Mouse (Mus musculus): ENCODE data around the gene Pogk. TPM values are rescaled to one million over a fixed set of nuclear protein-coding genes. Genes with fewer than 3 reads are reported as not detected.

Pogk gene
- polyA plus RNA-seq, 1 experiment from 2014 or later: 11.3 TPM

- H3K4me1 ChIP-seq: no peaks in the 10 kb centered on the region
- no peak overlapping the region for H3K4me2 ChIP-seq
- H3K27ac ChIP-seq: no peak overlapping the region
- H3K4me3 ChIP-seq: no peak overlapping the region
- no peaks in the 10 kb centered on the region for H3K27me3 ChIP-seq
- WGBS: 87% methylated on average over 5 of the region's 5 CpGs
- peaks cover 84% of the 10 kb centered on the region for H3K36me3 ChIP-seq
- no peak for ATAC-seq (ENCODE audit: borderline replicate concordance, extremely low read depth, low FRiP score, low TSS enrichment)
- no peak overlapping the region for H3K9ac ChIP-seq
- no peaks in the 10 kb centered on the region for H3K9me3 ChIP-seq
These were observed 14.0 kb downstream of the Pogk start for GRCm38 (mm10) chr1:166395661-166396060.

GRCm38 (mm10) chr1:166394770-166395169 is 14.9 kb downstream of the Pogk start:
- 56% methylated on average over 4 of the region's 4 CpGs for WGBS
- H3K36me3 ChIP-seq: peaks cover 85% of the 10 kb centered on the region
- no peaks in the 10 kb centered on the region for H3K4me1 ChIP-seq
- no peaks in the 10 kb centered on the region for H3K9me3 ChIP-seq
- no peak overlapping the region for H3K4me2 ChIP-seq
- H3K4me3 ChIP-seq: no peak overlapping the region
- H3K27me3 ChIP-seq: no peaks in the 10 kb centered on the region
- no peak overlapping the region for H3K9ac ChIP-seq
- no peak overlapping the region for H3K27ac ChIP-seq
- no peak for ATAC-seq (ENCODE audit: borderline replicate concordance, extremely low read depth, low FRiP score, low TSS enrichment)

DNA sequence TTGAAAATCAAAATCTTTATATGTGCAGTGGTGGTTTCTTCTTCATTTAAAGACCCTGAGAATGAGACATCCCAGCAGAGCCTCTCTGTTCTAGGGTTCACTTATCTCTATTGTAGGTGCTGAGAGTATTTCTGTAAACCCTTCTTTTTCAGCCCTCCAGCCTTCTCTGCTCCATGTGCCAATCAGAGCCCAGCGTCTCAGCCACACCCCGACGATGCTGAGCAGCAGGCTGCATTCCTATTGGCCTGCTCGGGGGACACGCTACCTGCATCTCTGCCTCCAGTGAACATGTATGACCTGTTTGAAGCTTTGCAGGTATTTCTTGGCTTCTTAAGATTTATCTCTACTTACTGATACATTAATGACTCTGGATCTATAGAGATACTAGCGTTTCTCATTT is 18.0 kb downstream of the Pogk start:
- no peak for ATAC-seq (ENCODE audit: borderline replicate concordance, extremely low read depth, low FRiP score, low TSS enrichment)
- no peak overlapping the region for H3K4me3 ChIP-seq
- no peak overlapping the region for H3K27ac ChIP-seq
- WGBS: 91% methylated on average over 6 of the region's 6 CpGs
- no peak overlapping the region for H3K9ac ChIP-seq
- H3K4me1 ChIP-seq: no peaks in the 10 kb centered on the region
- peaks cover 86% of the 10 kb centered on the region for H3K36me3 ChIP-seq
- H3K9me3 ChIP-seq: no peaks in the 10 kb centered on the region
- H3K4me2 ChIP-seq: no peak overlapping the region
- H3K27me3 ChIP-seq: no peaks in the 10 kb centered on the region

- Histone ChIP-seq H3K4me3 (no peak overlapping the region), H3K4me1 (no peaks in the 10 kb centered on the region), H3K9ac (no peak overlapping the region), H3K9me3 (no peaks in the 10 kb centered on the region), H3K27me3 (no peaks in the 10 kb centered on the region), H3K36me3 (peaks cover 93% of the 10 kb centered on the region), H3K4me2 (no peak overlapping the region), H3K27ac (no peak overlapping the region)
- ATAC-seq (ENCODE audit: borderline replicate concordance, extremely low read depth, low FRiP score, low TSS enrichment): no peak
- WGBS: 89% methylated on average over 16 of the region's 16 CpGs
These were observed 20.1 kb downstream of the Pogk start for GRCm38 (mm10) chr1:166389406-166390125.

GRCm38 (mm10) chr1:166388511-166388910 is 21.2 kb downstream of the Pogk start:
- Histone ChIP-seq H3K27me3 (no peaks in the 10 kb centered on the region), H3K9me3 (no peaks in the 10 kb centered on the region), H3K27ac (no peak overlapping the region), H3K9ac (no peak overlapping the region), H3K4me3 (no peak overlapping the region), H3K36me3 (peaks cover 94% of the 10 kb centered on the region), H3K4me2 (no peak overlapping the region), H3K4me1 (no peaks in the 10 kb centered on the region)
- 79% methylated on average over 11 of the region's 11 CpGs for WGBS
- no peak for ATAC-seq (ENCODE audit: borderline replicate concordance, extremely low read depth, low FRiP score, low TSS enrichment)

- Histone ChIP-seq H3K4me3 (no peak overlapping the region), H3K36me3 (peaks cover 73% of the 10 kb centered on the region), H3K9ac (no peak overlapping the region), H3K4me1 (peaks cover 6% of the 10 kb centered on the region), H3K4me2 (no peak overlapping the region), H3K9me3 (no peaks in the 10 kb centered on the region), H3K27ac (no peak overlapping the region), H3K27me3 (no peaks in the 10 kb centered on the region)
- WGBS: 87% methylated on average over 5 of the region's 5 CpGs
- ATAC-seq (ENCODE audit: borderline replicate concordance, extremely low read depth, low FRiP score, low TSS enrichment): no peak
These were observed 24.2 kb downstream of the Pogk start for GRCm38 (mm10) chr1:166385431-166385830.

- Histone ChIP-seq H3K9me3 (no peaks in the 10 kb centered on the region), H3K27ac (no peak overlapping the region), H3K36me3 (peaks cover 67% of the 10 kb centered on the region), H3K4me3 (no peak overlapping the region), H3K27me3 (no peaks in the 10 kb centered on the region), H3K4me1 (peaks cover 8% of the 10 kb centered on the region), H3K4me2 (no peak overlapping the region), H3K9ac (no peak overlapping the region)
- ATAC-seq (ENCODE audit: borderline replicate concordance, extremely low read depth, low FRiP score, low TSS enrichment): no peak
- WGBS: 94% methylated on average over 10 of the region's 10 CpGs
These were observed 25.0 kb downstream of the Pogk start for GRCm38 (mm10) chr1:166384614-166385013.

- Histone ChIP-seq H3K4me2 (no peak overlapping the region), H3K27me3 (no peaks in the 10 kb centered on the region), H3K9me3 (no peaks in the 10 kb centered on the region), H3K27ac (no peak overlapping the region), H3K9ac (no peak overlapping the region), H3K4me3 (no peak overlapping the region), H3K4me1 (peaks cover 13% of the 10 kb centered on the region), H3K36me3 (peaks cover 47% of the 10 kb centered on the region)
- 91% methylated on average over 4 of the region's 4 CpGs for WGBS
- ATAC-seq (ENCODE audit: borderline replicate concordance, extremely low read depth, low FRiP score, low TSS enrichment): no peak
These were observed 27.0 kb downstream of the Pogk start for GRCm38 (mm10) chr1:166382626-166383025.

DNA sequence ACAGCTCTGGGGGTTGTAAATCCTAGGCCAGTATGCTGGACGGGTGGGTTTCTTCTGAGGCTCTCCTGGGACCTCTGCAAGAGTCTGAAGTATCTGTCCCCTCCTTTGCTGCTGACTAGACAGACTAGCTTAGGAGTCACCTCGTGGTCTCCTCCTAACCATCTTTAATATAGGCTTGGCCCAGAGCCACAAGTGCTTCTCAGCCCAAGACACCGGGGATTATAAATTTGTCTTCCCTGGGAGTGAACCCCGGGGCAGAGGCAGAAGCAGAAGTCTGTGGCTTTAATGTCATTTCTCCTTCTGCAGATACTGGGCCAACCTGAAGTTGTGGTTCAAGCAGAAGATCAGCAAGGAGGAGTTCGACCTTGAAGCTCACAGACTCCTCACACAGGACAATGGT is 27.8 kb downstream of the Pogk start:
- 56% methylated on average over 5 of the region's 5 CpGs for WGBS
- peaks cover 39% of the 10 kb centered on the region for H3K36me3 ChIP-seq
- H3K4me3 ChIP-seq: no peak overlapping the region
- ATAC-seq (ENCODE audit: borderline replicate concordance, extremely low read depth, low FRiP score, low TSS enrichment): no peak
- no peak overlapping the region for H3K27ac ChIP-seq
- no peaks in the 10 kb centered on the region for H3K27me3 ChIP-seq
- H3K4me2 ChIP-seq: 0 out of 2 replicates have a peak overlapping the region, but pooled peaks have one; percentile 75
- H3K4me1 ChIP-seq: peaks cover 13% of the 10 kb centered on the region
- H3K9me3 ChIP-seq: no peaks in the 10 kb centered on the region
- H3K9ac ChIP-seq: no peak overlapping the region

GRCm38 (mm10) chr1:166381336-166381735 is 28.3 kb downstream of the Pogk start:
- Histone ChIP-seq H3K9ac (0 out of 2 replicates have a peak overlapping the region, but pooled peaks have one; percentile 99), H3K27ac (no peak overlapping the region), H3K27me3 (no peaks in the 10 kb centered on the region), H3K36me3 (peaks cover 35% of the 10 kb centered on the region), H3K4me3 (no peak overlapping the region), H3K4me2 (peak overlapping the region; percentile 75; the same call in 1 of the 2 replicates), H3K4me1 (peaks cover 13% of the 10 kb centered on the region), H3K9me3 (no peaks in the 10 kb centered on the region)
- WGBS: 77% methylated on average over 10 of the region's 10 CpGs
- no peak for ATAC-seq (ENCODE audit: borderline replicate concordance, extremely low read depth, low FRiP score, low TSS enrichment)

- peak overlapping the region; percentile 91 for H3K27ac ChIP-seq
- peak overlapping the region; percentile 75 for H3K4me2 ChIP-seq
- ATAC-seq (ENCODE audit: borderline replicate concordance, extremely low read depth, low FRiP score, low TSS enrichment): peak; percentile 46; the same call in 1 of the 2 replicates
- no peaks in the 10 kb centered on the region for H3K27me3 ChIP-seq
- peaks cover 13% of the 10 kb centered on the region for H3K4me1 ChIP-seq
- H3K9me3 ChIP-seq: no peaks in the 10 kb centered on the region
- peaks cover 20% of the 10 kb centered on the region for H3K36me3 ChIP-seq
- under 1% methylated on average over 37 of the region's 41 CpGs for WGBS
- peak overlapping the region; percentile 99 for H3K9ac ChIP-seq
- peak overlapping the region; percentile 92 for H3K4me3 ChIP-seq
These were observed 29.9 kb downstream of the Pogk start for GRCm38 (mm10) chr1:166379630-166380231.

GRCm38 (mm10) chr1:166379013-166379629 is 30.5 kb downstream of the Pogk start, which contains the start of gene Tada1:
Gene Tada1, plus strand, starts transcription at chr1:166379097.
- WGBS: under 1% methylated on average over 79 of the region's 81 CpGs
- Histone ChIP-seq H3K36me3 (peaks cover 15% of the 10 kb centered on the region), H3K27me3 (no peaks in the 10 kb centered on the region), H3K4me1 (peaks cover 13% of the 10 kb centered on the region), H3K9ac (peak within 1 kb of the TSS; percentile 99), H3K4me2 (peak within 1 kb of the TSS; percentile 75), H3K9me3 (no peaks in the 10 kb centered on the region), H3K4me3 (peak within 1 kb of the TSS; percentile 92), H3K27ac (peak within 1 kb of the TSS; percentile 91)
- ATAC-seq (ENCODE audit: borderline replicate concordance, extremely low read depth, low FRiP score, low TSS enrichment): peak; percentile 93
